Mouse (Mus musculus): ENCODE results near the gene Hydin.

Gene Hydin

DNA sequence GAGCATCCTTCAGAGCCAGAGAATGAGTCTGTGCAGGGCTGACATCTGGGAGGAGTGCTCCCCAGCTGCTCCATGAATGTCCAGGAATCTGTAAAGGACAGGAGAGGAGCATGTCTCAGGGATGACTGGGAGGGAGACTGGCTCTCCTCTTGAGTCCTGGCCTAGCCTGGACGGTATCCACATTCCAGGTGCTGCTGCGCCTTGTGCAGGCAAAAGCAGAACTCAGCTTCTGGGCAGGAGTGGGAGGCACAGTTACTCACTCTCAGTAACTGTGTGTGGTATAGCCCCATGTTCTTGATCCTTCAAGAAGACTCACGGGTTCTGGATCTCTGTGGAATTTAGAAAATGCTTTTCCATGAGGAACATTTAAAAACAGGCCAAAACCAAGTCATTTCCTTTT, 363.3 kb downstream of the Hydin start:
- DNase-seq (ENCODE audit: extremely low spot score, low spot score): no peak

DNA sequence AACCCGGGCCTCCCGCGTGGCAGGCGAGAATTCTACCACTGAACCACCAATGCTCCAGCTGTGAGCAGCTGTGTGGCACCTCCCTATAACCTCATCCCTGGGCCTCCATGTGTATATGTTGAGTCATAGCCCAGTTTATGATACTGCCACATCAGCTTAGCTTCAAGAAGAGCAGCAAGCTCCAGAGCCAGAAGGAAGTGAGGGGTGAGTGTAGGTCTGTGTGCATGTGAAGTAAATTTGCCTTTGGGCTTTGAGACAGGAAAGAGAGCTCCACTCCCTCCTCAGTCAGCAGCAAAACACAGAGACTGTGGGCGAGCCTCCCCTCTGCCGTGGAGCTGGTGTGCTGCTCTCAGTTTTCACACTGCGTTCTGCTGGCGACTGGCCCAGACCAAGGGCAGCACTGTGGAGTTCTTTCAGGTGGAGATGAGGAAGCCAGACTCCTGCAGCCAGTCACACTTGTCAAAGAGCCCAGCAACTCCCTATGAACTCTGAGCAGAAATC, 363.8 kb downstream of the Hydin start:
- DNase-seq (ENCODE audit: extremely low spot score, low spot score): no peak

DNA sequence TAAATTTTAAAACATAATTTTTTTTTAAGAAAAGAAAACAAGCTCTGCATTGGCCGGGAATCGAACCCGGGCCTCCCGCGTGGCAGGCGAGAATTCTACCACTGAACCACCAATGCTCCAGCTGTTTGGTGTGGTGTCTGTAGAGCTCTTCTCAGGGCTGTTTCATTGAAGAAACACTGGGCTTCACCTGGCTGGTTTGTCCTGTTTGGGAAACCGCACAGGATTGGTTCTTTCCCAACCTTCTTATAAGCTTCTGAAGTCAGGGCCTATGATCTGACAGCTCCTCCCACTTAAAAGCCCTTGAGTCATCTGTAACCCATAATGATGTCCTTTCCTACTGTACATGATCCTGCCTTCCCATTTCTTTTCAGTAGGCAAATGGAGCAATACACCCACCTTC, 364.4 kb downstream of the Hydin start:
- DNase-seq (ENCODE audit: extremely low spot score, low spot score): no peak

DNA sequence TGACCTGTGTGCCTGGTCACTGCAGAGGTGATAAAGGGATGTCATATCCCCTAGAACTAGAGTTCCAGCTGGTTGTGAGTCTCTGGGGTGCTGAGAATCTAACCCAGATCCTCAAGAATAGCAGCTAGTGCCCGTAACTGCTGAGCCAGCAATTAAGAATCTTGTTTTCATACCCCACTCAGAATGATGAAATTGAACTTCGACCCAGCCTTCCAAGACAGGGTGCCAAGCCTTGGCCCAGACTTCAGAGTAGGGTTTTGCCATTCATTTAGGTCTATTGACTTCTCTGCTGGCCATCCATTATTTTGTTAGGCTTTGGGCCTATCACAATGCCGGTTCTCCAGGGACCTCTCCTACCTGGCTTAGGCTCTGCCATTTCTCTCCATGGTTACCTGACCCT, 367.0 kb downstream of the Hydin start:
- no peak for DNase-seq (ENCODE audit: extremely low spot score, low spot score)

DNA sequence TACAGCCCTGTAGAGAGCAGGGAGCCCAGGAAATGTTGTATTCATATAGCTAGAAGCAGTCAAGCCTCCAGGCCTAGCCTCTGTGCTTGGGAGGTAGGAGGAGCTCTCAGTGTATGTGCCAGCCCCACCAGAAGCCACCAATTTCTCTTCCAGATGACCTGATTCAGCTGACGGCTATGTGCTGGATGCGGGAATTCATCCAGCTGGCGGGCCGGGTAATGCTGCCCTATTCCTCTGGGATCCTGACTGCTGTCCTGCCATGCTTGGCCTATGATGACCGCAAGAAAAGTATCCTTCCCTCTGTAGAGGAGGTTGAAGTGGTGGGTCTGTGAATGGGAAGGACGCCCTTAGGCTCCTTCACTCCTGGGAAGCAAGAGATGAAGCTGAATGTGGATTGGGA, 369.4 kb downstream of the Hydin start:
- DNase-seq (ENCODE audit: extremely low spot score, low spot score): no peak

DNA sequence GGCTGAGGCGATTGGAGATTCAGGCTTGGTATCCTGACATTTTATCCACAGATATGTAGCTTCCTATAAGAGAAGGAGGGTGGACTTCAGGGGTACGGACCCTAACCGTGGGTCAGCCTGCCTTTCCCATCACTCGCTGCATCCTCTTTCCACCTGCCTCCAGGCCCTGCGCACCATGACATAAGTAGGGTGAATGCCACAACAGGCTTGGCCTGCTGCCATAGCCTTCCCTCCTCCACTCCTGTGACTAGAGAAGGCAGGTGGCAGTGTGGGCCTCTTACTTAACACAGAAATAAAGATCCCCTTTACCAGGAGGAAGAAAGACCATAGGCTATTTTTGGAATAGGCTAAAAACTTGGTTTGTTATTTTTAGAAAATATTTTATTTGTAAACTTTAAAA, 375.6 kb downstream of the Hydin start:
- no peak for DNase-seq (ENCODE audit: extremely low spot score, low spot score)

DNA sequence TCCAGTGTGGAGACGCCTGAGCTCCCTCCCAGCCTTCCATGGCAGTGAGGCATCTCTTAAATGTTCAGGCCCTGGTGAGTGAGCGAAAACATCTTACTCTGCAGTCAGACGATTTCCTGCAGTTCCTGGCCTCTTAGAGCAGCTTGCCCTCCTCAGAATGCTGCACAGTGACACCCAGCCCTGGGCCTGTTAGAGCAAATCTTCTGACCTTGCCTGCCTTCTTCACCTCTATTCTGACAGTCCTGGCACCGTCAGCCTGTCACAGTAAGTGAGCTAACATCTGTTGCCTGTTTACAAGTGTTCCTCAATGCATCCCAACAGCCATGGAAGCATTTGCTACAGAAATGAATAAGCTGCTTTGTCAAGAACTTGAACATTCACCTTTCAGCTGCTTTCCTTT, 376.4 kb downstream of the Hydin start:
- no peak for DNase-seq (ENCODE audit: extremely low spot score, low spot score)

DNA sequence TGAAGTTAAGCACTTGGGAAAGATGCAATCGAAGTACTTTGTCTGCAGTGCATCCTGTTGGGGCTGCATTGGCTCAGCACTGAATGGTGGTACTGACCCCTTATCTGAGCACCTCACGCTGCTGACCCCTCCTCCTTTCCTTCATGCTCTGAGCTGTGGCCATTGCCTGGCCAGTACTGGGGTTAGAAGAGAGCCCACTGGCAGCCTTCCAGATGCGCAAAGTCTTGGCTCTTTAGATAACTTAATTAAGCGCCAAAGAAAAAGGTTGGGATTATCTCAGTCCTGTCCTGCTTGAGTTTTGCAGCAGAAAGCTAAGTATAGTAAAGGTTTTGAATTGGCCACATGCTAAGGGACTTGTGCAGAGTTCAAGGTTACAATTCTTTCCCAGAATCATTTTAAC, 377.6 kb downstream of the Hydin start:
- DNase-seq (ENCODE audit: extremely low spot score, low spot score): no peak

DNA sequence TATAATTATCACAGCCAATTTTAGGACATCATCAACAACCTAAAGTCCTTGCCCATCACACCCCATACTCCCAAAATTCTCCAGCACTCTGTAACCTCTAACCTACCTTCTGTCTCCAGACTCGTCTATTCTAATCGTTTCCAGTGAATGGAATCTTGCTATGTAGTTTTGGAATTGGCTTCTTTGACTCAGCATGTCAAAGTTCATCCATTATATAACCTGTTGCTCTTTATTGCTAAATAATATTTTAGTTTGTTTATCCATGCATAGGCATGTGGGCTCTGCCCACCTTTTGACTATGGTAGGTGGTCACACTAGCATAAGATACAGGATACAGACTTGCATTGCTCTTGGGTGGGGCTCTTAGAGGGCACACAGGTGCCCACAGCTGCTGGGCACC, 378.1 kb downstream of the Hydin start:
- no peak for DNase-seq (ENCODE audit: extremely low spot score, low spot score)

DNA sequence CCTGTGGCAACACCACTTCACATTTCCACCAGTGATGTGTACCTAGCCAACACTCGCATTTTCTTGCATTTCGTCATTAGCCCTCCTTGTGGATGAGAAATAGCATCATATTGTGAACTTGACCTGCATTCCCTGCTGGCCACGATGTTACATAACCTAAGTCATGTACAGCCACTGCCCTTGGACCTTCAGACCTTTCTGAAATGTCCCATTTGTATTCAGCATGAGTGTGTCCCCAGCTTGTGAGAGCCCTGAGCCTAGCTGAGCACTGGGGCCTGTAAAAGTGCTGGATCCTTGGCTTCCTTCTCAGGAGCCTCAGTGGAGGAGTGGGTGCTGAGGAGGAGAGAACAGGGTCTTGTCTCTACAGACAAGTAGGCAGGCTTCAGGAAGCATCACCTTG, 378.6 kb downstream of the Hydin start:
- no peak for DNase-seq (ENCODE audit: extremely low spot score, low spot score)

DNA sequence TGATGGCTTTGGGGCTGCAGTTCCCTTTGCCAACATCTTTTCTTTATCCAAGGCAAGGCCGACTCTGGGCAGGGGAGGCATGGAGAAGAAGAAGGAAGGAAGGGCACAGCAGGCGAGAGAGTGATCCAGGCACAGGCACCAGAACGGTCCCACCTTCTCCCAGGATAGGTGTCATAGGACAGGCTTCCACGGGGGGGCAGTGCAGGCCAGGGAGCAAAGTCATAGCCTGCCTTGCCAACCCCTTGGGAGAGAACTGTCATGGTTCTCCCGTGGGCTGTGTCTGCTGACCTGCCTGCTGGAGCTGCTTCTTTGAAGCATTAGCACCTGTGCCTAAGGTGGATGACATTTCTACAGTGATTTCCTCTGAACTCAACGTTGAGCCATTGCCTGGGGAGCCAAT, 379.3 kb downstream of the Hydin start:
- DNase-seq (ENCODE audit: extremely low spot score, low spot score): peak; percentile 50

DNA sequence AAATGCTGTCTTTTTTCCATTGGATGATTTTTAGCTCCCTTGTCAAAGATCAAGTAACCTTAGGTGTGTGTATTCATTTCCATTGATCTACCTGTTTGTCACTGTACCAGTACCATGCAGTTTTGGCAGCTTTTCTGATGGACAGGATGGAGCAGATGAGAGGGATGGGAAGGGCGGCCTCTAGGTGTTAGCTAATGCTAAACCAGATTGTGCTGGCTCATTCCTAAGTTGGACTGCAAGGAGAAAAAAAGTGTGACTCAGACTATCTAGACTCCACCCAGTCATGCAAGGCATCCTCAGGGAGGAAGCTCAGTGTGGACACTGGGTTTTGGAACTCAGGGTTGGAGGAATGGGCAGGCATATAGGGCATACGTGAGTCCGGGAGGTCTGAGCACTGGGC, 381.8 kb downstream of the Hydin start:
- no peak for DNase-seq (ENCODE audit: extremely low spot score, low spot score)

DNA sequence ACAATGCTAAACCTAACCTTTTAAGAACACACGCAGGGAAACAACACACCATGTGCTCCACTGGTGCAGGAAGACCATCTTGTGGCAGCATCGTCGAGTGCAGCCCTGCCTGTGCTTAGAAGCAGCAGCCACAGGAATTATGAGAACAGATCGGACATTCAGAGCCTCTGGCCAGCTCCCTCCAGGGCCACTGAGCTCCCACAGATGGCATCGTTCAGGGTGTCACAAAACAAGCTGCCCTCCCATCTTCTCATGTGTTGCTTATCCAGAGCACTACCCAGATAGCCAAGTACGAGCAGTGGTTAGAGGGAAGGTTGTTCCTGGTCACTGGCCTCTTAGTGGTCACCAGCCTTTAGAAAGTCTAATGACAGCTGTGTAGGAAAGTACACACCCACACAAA, 382.5 kb downstream of the Hydin start:
- DNase-seq (ENCODE audit: extremely low spot score, low spot score): no peak

DNA sequence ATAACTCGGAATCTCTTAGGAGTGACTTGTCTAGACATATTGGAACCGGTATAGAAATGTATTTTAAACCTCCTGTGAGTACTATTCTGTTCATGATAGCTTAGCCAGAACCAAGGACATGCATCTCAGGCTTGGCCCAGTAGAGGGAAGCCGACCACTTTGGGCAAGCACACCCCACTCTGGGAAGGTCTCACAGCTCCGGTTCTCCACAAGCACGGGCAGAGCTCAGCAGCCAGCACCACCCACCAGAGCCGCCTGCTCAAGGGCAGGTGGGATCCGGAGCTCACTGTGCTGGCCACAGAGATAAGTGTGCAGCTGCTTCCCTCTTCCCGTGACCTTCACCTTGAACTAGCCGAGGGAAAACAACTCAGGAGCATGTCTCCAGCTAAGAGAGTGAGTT, 384.1 kb downstream of the Hydin start:
- DNase-seq (ENCODE audit: extremely low spot score, low spot score): no peak

DNA sequence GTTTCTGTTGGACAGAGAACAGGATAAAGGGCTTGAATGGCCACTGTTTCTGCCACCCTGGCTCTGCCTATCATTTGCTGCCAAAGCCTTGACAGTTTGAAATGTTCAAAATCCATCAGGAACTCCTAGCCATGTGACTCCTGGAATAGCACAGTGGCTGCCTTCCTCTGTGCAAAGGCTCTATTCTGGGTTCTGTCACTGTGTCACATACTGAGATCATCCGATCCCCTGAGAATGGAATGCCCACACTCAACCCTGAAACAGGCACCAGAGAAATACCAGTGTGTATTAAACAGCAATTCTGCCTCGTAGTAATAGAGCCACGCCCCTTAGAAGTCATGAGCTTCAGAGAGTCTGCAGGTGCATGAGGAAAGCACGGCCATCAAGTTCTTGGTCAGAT, 385.1 kb downstream of the Hydin start:
- no peak for DNase-seq (ENCODE audit: extremely low spot score, low spot score)

DNA sequence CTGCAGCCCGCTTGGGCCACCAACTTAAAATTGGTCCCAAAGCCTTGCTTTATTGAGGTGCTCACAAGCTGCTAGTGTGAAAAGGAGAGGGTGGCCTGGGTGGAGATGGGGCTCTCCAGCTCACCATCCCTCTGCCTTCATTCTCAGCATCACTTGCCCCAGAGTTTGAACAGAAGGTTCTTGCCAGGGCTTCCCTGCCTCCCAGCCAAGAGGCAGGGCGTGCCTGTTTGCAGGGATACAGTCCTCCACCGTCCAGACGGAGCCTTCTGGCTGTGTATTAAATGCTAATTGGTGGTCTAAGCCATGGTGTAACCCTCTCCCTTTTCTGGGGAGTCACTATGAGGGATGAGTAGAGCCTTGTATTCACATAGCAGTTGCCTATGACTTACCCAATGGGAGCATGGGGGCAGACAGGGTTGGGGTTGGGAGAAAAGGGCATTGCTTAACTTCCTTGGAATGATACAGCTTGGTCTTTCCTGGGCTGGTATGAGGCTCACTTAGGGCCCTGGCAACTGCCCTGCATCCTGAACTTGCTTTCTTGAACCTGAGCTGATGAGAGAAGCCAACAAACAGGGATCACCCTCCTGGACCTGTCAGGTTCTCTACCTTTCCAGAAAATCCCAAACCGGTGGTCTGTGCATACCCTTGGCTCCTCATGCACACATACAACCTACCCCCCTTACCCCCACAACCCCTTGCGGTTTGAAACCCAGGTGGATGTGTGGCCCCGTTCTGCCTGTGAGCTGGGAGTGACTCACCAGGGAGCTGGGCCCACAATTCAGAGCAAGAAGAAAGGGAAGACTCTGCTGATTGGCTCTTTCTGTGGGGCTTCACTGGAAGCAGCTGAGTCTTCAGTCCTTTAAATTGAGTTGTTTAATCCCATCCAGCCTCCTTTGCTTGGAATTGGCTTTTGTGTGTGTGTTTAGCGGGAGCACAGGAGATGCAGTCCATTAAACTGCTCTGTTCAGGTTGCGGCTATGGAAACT, 387.6 kb downstream of the Hydin start:
- no peak for DNase-seq (ENCODE audit: extremely low spot score, low spot score)

DNA sequence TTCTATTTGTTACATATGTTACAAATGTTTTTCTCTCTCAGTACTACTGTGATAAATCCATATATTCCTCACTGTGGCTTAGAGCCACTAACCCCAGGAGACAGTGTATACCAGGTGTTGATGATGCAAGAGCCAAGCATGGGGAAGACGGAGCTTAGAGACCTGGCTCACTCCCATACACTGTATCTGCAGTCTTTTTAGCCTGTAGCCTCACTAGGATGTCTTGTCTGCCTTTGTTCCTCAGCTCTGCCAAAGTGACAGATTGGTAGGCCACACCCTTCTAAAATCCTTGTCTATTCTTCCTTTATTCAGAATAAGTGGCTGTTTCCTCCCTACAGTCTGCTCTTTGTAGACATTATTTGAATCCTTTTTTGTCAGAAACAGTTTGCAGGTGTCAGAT, 389.1 kb downstream of the Hydin start:
- no peak for DNase-seq (ENCODE audit: extremely low spot score, low spot score)

DNA sequence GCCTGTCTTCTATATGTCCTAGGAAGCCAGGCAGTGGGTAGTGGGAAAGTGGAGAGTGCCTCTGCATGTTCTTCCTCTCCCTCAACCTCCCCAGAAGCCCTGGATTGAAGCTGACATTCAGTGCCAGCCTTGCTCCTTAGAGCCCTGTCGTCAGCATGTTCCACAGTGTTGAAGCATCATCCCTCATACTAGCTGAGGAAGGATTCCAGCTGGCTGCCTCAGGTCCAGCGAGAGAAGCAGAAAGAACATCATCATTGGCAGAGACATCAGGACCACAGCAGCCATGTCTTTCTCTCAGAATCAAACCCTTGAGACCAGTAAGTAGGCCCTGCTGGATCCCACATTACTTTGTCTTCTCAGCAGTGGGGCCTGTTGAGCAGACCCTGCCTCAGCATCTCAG, 390.9 kb downstream of the Hydin start:
- DNase-seq (ENCODE audit: extremely low spot score, low spot score): no peak

All from neural tube, embryonic 10.5 days (tissue).